Mouse (Mus musculus) layer of hippocampus, postnatal 14 days (tissue): ENCODE data around the gene Naglu. TPM values are rescaled to one million over a fixed set of nuclear protein-coding genes. Genes with fewer than 3 reads are reported as not detected.

Experiments
- DNase-seq, 2 experiments: peaks; one replicate each; pipeline ENCODE4 v3.0.0; 2021 to 2022; ENCODE audit warnings: low spot score in 2 of 2, mixed read lengths in 1 of 2
- total RNA-seq, 2 experiments: library from RNA; stranded (reverse); gene quantifications; 2 replicates each; pipeline ENCODE4 v1.2.3; 2021

Gene Naglu
- total RNA-seq, 2 experiments from 2014 or later = 9.3 to 10.3 TPM

DNA sequence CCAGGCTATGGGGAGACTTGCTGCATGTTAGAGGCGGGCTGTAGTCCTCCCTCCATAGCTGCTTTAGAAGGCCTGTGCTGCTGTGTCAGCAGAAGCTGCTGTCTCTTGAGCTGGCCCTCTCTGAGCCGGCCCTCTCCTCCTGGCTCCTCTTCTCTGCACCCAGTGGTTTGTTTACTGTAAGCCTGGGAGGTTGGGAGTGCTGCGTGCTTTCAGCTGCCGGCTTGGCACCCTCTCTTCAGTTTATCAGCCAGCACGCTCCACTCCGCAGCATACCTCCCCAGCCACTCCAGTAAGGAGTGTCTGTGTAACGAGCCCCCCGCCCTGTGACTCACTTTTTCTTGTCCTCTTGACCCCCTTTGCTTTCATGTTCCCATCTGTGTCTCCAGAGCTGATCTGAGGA lies 12.9 kb upstream of the Naglu start:
- DNase-seq = no peak

DNA sequence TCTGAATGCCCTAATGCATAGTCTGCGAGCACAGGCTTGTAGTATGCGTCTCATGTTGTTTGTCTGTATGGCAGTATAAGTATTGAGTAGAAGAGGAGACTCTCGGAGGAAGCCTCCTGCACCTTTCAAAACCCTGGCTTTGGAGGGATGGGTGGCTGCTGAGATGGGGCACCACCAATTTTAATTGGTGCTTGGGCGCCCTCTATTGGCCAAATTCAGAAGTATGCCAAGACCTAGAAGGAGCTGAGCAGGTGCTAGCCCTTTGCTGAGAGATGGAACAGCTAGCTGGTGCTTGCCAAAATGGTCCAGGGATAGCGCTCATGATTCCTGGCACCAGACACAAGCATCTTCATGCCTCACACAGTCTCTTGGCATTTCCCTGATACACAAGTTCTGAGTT lies 12.0 kb upstream of the Naglu start:
- peak; percentile 84 to 85 for DNase-seq

DNA sequence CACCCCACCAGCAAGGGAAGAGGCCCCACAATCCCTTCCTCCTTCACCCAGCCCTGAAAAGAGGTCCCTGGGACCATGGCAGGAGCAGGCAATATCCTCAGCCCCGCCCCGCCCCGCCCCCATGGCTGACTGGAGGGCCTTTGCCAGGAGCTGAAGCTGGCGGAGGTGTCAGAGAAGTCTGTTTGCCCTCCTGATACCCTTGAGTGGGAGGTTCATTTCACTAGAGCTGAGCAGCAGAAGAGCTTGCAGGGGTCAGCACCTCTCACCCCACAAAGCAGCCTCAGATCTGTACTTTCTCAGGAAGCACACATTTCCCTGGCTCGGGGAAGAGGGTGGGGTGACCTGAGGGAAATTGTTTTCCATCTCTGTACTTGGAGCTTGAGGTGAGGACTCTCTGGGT lies 11.1 kb upstream of the Naglu start:
- no peak for DNase-seq

DNA sequence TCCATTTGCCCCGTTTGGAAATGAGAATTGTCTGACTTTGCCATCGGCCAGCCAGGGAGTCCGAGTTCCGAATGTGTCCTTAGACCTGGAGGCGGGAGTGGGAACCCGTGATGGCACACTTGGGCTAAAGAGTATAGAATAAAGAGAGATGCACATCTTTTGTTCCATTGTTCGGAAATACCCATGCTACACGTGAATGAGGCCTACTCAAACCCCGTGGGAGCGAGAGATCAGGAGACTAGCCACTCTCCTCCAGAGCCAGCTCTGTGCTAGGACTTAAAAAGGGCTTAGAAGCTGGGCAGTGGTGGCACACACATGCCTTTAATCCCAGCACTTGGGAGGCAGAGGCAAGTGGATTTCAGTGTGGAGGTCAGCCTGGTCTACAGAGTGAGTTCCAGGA lies 10.3 kb upstream of the Naglu start:
- no peak for DNase-seq

DNA sequence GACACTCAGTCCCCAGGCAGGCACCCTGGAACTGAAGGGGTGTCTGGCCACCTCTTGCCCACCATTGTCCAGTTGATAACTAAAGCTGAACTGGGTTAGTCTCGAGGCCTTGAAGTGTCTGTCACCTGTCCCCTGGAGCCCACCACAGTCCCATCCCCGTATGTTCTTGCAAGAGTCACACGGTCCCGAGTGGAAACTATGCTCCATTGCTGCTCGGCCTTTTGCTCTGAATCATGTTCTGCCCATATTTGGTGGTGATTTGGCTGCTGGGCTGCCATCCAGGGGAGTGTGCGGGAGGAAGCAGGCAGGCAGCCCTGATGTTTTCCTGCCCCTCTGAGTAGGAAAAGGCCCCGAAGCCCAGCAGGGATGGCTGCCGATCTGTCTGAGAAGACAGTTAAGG lies 9.7 kb upstream of the Naglu start:
- DNase-seq = peak in 1 of 2 experiments; percentile 67

DNA sequence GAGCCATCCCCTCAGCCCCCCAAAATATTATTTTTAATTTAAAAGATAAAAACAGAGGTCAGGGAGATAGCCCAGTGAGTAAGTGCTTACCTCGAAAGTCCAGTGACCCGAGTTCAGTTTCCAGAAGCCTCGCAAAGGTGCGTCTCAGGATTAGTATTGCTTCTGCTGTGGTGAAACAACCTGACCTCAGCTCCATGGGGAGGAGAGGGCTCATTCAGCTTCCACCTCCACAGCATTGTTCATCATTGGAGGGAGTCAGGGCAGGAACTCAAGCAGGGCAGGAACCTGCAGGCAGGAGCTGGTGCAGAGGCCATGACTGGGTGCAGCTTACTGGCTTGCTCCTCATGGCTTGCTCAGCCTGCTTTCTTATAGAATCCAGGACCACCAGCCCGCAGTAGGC lies 8.8 kb upstream of the Naglu start:
- no peak for DNase-seq

DNA sequence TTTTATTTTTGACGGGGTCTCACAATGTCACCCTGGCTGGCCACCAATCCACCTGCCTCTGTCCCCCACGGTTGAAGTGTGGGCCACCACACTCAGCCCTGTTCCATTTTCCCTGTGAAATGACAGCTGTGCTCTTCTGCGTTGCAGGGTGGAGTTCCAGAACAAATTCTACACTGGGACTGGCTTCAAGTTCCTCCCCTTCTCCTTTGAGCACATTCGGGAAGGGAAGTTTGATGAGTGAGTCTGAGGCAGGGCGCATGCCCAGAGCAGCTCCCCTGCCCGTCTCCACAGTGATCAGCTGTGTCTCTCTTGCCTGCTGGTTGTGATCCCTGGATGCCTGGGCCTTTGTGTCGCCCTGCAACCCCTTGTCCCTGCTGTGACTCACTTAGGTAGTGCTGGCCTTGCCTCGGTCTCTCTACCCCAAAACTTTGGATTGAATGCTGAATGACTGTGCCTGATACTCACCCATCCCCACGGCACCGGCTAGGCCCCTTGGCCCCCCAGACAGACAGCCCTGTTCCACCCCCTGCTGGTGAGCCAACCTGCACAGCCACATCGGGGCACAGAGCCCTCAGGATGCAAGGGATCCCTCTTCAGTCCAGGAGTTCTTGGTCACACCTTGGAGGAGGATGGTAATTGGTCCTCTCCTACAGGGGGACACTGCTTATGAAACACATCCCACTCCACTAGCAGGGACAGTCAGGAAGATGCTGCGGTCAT lies 7.5 kb upstream of the Naglu start:
- peak in 1 of 2 experiments; percentile 59 for DNase-seq

DNA sequence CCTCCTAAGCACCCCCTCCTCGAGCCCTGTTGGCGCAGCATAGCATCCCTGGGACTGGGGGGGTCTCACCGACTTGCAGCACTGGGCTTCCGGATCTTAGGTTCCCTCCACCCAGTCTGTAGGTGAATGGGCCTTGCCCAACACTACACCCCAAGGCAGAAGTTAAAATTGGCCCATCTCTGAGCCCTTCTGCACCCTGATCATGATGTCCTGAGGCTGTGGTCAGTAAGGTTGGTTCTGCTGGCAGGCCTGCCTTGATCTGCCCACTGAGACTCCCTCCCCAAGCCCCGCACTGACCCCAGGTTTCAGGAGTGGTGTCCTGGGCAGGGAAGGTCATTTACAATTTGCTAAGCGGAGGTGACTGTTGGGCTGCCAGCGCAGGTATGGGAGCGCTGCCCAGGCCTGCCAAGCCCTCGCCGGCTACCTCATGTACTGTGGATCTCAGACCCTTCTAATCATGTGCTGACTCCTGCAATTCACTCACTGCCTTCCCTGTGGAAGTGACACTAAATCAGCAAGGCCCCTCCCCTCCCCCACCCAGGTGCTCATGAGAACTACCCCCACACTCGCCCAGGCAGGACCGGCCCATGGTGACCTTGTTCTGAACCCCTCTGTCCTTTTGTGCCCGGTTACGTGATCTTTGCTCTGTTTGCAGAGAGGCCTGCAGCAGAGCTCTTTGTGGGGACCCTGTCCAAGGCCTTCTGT lies 6.7 kb upstream of the Naglu start:
- DNase-seq = no peak

DNA sequence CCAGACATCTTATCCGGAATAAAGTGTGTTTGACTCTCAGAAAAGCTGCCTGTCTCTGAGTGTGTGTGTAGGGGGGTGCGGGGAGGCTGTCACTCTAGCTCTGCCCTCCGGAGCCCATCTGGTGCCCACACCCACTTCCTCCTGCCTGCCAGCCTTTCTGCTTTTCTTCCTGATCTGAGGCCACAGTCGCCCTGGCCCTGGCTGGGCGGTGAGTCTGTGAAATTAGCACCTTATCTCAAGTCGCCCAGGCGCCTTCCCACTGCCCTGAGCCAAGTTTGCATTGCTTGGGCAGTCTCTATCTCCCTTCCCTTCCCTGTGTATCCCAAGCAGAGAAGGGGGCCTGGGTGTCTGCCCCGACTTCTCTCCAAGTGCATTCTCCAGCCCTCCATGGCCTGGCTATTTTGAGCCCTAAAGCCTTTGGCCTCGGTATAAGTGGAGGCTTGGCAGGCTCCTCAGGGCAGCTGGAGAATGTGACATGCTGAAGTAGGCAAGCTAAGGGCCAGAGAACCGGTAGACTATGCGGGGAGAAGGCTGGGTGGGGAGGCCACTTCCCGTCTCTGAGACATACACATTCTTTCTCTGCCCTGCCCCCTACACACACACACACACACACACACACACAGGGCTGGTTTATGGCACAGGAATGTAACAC lies 6.0 kb upstream of the Naglu start:
- peak; percentile 58 to 63 for DNase-seq

DNA sequence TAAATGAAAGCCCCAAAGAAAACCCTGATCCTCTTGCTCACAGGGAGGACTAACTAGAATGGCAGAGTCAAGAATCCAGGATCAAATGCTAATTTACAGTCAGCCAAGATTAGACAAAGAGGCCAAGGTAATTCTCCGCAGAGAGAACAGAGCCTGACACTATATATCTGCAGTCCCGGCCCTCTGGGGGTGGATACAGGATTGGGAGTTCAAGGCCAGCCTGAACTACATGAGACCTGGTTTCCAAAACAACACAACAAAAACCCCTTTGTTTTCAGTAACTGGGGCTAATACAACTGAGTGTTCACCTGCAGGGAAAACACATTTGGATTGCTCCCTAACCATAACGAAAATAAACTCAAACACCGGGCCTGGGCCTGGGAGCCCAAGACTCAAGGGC lies 5.3 kb upstream of the Naglu start:
- DNase-seq = no peak

DNA sequence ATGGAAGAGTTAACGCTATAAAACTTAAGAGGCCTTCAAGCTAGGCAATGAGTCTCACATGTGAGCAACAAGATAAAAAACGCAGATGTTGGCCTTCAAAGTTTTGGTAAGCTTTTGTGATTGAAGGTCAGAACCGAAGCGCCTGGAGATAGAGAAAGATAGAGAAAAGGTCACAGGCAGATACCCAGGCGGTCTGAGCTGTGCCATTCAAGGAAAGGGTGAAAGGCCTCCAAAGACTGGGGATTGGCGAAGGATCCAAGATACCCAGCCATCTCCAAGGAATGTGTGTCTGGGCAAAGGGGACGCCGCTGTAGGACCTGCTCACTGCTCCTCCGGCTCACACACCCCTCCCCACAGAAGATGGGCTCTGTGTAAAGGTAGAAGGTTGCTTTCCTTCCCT lies 4.8 kb upstream of the Naglu start:
- no peak for DNase-seq

DNA sequence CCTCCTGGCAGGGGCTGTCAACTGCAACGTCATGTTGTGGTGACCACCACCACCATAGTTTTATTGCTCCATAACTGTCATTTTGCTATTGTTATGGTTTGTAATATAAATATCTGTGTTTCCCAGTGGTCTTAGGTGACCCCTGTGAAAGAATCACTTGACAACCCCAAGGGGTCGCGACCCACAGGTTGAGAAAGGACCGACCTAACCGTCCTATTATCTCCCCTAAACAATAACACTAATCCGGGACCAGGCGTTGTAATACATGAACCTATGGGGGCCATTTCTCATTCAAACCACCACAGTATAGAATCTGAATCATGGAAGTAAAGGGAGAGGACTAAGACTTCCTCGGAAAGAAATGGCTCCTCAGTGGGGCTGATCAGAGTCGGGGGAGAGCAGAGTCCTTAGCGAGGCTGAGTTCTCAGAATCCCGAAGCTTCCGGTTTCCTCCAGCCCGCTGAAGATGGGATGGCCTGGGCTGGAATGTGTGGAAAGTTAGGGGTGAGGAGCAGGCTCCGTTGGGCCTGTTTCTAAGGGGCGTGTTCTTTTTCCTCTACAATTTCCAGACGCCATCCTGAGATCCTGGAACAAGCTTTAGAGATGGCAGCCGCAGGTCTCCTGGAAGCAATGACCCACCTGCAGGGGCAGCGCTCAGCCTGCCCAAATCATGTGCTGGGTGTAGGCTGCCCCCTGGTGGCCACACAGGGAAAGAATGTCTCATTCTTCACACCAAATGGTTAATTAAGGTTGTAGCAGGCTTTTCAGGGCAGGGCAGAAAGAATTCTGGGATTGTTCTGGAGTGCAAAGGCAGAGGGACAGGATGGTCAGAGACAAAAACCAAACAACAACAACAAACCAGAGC lies 3.0 kb upstream of the Naglu start:
- peak; percentile 78 to 80 for DNase-seq

DNA sequence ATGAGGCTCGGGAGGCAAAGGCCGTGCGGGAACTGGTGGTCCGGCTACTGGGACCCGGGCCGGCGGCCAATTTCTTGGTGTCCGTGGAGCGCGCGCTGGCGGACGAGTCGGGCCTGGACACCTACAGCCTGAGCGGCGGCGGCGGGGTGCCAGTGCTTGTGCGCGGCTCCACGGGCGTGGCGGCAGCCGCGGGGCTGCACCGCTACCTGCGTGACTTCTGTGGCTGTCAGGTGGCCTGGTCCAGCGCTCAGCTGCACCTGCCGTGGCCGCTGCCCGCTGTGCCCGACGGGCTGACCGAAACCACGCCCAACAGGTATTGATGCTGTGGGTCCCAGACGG lies 346 bp downstream of the Naglu start:
- no peak for DNase-seq

DNA sequence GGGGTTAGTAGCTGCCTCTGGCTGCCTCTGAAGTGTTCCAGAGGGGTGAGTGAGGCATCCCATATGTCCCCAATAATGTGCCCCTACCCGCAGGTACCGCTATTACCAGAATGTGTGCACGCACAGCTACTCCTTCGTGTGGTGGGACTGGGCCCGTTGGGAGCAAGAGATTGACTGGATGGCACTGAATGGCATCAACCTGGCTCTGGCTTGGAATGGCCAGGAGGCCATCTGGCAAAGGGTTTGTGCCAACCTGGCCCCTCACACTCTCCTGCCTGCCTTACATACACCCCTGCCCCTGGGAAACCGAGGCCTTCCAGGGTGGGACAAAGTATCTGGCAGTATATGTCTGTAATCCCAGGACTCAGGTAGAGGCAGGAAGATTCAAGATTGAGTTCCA lies 1.2 kb downstream of the Naglu start:
- DNase-seq = no peak

DNA sequence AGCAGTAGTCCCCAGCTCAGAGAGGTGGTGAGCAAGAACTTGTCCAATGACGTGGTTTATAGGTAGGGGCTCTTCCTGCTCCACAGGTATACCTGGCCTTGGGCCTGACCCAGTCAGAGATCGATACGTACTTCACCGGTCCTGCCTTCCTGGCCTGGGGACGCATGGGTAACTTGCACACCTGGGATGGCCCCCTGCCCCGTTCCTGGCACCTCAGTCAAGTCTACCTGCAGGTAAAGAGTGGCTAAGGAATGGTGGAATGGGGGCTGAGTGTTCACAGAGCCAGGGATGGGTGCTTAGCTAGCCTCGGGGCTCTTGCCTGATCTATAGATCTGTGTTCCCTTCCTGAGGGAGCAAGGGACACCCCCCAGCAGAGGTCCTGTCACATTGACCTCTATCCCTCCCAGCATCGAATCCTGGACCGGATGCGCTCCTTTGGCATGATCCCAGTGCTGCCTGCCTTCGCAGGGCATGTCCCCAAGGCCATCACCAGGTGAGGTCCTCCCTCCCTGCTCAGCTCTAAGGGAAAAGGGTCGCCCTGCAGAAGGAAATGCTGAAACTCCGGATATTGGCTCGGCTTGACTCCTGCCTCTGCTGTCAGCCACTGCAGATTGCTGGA lies 2.1 kb downstream of the Naglu start:
- no peak for DNase-seq

DNA sequence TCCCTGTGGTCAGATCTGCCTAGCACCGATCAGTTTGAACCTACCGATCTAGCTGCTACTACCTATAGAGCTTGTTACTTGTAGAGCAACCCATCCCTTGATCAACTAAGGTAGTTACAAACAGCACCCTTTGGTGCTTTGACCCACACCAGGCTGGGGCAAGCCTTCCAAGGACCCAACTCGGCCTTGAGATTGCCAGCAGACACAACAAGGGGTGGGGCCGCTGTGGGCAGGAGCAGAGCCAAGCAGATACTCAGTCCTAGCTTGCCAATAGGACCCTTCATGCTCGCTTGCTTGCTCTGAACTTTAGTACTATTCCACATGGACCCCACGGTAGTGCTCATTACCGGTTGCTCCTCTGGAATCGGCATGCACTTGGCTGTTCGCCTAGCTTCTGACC lies 8.3 kb downstream of the Naglu start, which contains the start of gene Hsd17b1:
Gene Hsd17b1, plus strand, starts transcription at position 291 of the 400 bp plus-strand sequence.
- DNase-seq = no peak

DNA sequence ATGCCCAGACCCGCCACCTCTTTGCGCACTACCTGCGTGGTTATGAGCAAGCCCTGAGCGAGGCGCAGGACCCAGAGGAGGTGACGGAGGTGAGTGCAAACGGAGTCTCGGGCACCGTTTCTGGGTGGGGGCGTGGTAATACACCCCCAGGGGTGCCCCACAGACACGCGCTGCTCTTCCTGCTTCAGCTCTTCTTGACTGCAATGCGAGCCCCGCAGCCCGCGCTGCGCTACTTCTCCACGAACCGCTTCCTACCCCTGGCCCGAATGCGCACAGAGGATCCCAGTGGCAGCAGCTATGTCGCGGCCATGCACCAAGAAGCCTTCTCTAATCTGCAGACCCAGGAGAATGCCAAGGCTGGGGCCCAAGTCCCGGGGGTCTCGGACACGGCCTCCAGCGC lies 9.9 kb downstream of the Naglu start:
- no peak for DNase-seq

DNA sequence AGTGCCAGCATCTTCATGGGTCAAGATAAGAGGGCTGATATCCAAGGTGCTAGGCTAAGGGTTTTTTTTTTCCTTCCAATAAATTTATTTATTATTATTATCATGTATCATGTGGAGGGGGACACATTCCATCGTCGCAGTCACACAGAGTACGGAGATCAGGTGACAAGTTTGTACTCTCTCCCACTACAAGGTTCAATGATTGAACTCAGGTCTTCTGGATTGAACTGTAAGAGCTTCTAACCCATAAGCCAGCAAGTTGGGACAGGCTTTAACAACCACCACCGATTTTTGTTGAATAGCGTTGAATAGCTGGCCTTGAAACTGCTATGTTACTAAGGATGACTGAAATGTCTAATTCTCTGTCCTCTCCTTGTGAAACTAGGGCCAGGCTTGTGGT lies 10.6 kb downstream of the Naglu start:
- DNase-seq = no peak

DNA sequence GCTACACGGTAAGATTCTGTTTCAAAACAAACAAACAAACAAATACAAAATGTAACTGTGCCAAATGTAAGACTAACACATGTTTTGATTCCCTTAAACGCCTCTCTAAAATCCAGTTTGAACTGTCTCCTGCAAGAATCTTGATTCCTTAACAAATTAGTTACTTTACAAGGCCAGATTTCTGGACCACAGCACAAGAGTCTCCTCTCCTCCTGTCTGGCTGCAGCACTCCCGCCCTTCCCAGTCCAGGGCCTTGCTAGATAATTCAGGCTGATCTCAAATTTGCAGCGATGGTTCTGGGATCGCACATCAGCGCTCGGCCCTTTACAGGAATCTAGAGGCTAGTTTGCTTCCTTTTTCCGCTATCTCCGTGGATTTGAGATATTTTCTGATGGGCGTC lies 11.8 kb downstream of the Naglu start:
- no peak for DNase-seq

DNA sequence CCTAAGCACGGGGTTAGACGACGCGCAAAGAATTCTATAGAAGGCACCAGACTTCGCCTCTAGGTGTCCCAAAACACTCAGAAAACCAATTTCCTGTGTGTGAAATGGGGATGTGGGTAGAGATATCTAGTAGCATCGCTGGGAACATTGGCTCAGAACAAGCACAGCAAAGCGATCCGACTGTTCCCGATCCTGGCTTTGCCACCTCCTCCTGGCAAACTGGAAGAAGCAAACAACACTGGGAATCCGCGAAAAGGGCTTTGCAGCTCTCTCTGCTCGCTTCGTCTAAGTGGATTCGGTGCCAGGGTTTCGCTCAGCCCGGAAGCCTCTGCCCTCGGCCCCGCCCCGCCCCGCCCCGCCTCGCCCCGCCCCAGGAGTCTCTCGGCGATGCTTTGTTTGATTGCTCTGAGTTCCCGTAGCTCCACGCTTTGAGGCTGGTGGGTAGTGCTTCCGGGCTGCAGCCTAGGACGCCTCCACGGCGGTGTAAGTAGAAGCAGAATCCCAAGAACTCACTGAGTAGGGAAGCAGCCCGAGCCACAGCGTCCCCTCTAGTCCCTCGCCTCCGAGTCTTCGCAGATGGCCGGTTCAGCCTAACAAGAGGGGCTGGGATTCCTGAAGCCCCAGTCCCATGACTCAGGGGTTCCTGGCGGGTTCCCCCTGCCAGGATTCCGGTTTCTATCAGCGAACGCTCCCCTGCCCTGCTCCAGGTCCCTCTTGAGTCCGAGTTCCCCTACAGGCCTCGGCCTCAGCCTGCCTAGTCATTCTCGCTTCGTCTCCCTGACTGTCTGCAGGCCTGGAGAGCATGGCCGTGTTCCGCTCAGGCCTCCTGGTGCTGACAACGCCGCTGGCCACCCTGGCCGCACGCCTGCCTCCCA lies 12.6 kb downstream of the Naglu start, which contains the start of gene Coasy:
Gene Coasy, plus strand, starts transcription at position 358 of the 875 bp plus-strand sequence.
- peak; percentile 83 to 93 for DNase-seq
